Mouse (Mus musculus) kidney, postnatal 10 days (tissue): ENCODE data around the gene Hdac9.
"Not testable (repeated sequence)": the region's sequence is repeated elsewhere in the genome, so short reads cannot be mapped to it uniquely, and the experiment has no call there.

Experiments used
- DNase-seq: peaks from one replicate; pipeline ENCODE4 v3.0.0; 2021; ENCODE audit warnings: mixed read lengths

Hdac9 gene

DNA sequence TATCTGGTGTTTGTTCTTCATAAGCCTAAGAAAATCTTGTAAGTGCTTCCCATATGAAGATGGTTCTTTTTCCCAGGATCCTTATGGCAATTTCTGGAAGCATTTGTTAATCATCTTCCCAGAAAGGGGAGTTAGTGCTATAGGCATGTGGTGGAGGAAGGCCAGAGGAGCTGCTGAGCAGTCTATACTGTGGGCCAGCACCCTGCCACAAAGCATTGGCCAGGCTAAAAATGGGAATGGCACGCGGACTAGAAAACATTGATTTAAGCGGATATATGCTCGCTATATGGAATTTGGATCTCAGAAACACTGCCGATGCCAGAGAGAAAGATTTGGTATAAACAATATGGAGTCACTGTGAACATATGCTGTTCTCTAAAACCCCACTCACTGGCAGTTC, 435.2 kb downstream of the Hdac9 start:
- DNase-seq = no peak

- no peak for DNase-seq
These were observed 443.8 kb downstream of the Hdac9 start for GRCm38 (mm10) chr12:34472949-34473651.

- peak; percentile 6 for DNase-seq
These were observed 444.4 kb downstream of the Hdac9 start for GRCm38 (mm10) chr12:34472542-34472941.

GRCm38 (mm10) chr12:34461728-34462127, 455.2 kb downstream of the Hdac9 start:
- DNase-seq = no peak

GRCm38 (mm10) chr12:34452643-34453042, 464.3 kb downstream of the Hdac9 start:
- DNase-seq = no peak

DNA sequence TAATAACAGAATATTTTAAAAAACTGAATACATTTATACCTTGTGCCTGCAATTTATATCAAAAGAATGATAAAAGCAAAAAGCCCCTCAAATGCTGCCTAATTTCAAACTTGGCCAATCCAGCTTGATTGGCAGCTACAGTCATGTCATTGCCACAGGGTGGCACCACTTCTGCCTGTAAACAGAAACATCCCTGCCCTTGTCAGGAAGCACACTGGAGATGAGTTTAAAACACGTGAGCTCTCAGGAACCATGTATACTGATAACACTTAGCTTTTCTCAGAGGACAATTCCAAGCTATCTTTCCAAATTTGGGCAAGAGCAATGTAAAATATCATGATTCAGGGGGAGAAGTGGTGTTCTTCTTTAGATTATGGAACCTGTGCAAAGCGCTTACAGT, 465.7 kb downstream of the Hdac9 start:
- peak; percentile 18 for DNase-seq

DNA sequence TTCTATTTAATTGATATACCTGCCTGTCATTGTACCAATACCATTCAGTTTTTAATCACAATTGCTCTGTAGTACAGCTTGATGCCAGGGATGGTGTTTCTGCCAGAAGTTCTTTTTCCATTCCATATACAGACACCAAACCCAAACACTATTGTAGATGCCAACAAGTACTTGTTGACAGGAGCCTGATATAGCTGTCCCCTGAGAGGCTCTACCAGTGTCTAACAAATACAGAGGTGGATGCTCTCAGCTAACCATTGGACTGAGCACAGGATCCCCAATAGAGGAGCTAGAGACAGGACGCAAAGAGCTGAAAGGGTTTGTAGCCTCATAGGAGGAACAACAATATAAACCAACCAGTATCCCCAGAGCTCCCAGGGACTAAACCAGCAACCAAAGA, 472.2 kb downstream of the Hdac9 start:
- not testable (repeated sequence) for DNase-seq

DNA sequence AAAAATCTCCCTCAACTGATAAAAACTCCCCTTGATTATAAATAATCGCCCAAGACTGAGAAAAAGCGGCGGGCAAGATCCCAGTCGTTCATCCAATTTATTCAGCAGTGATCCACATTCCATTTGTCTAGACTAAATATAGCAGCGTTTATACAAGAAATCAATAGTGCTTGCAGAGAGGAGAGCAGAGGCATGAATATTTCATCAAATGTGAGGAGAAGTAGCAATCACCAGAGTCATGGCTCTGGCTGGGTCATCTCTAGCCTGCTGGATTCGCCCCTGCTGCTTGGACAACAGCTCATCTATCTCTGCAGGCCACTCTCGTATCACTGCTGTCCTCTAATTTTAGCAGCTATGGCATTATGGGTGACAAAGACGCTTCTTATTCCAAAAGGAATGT, 476.0 kb downstream of the Hdac9 start:
- no peak for DNase-seq

DNA sequence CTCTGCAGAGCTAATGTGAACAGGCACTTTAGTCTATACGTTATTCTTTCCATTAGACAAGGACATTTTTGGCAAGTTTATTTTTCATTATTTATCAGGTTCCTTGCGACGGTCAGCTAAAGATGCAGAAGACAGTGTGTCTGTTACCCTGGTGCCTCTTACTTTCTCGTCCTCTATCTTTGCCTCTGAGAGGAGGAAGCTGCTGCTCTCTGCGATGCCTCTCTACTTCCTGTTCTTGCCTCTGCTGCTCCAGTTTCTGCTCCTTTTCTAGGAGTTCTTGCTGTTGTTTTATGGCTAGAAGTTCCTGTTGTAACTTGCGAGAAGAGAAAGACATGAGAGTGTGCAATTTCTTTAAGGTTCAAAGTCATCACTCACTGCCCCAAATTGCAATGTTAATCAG, 484.0 kb downstream of the Hdac9 start:
- no peak for DNase-seq

DNA sequence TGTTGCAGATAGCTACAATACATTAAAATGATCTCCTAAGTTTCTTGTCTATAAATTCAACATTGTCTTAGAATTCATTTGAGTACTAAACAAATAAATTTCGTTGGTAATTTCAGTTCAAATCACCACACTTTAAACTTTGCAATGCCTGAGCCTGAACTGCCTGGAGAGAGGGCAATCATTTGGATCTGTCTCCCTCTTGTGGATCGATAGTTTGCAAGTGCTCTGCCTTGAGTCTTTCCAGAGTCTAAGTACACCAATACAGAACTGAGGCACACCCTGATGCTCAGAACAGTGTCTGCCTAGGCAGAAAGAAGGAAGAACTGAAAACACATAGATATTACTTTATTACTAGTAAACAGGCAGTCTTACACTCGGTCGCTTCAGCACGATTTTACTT, 484.4 kb downstream of the Hdac9 start:
- DNase-seq = peak; percentile 32

GRCm38 (mm10) chr12:34431832-34432231, 485.1 kb downstream of the Hdac9 start:
- DNase-seq = no peak

DNA sequence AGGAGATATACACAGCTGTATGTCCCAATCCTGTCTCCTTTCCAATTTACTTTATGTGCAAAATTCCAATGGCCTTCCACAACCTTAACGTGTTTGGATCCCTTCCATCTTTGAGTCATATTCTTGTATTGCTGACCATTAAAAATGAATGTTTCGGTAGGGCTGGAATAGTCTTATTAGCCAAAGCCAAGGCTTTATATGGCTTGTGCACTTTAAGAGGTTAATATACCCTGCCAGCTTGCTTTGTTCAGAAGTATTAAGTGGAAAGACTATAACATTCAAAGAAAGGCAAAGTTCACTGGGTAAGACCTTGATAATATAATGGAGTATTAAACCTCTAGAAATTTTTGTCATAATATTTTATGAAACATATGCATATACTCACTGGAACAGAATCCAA, 491.4 kb downstream of the Hdac9 start:
- DNase-seq = no peak

- no peak for DNase-seq
These were observed 508.8 kb downstream of the Hdac9 start for GRCm38 (mm10) chr12:34408139-34408538.

DNA sequence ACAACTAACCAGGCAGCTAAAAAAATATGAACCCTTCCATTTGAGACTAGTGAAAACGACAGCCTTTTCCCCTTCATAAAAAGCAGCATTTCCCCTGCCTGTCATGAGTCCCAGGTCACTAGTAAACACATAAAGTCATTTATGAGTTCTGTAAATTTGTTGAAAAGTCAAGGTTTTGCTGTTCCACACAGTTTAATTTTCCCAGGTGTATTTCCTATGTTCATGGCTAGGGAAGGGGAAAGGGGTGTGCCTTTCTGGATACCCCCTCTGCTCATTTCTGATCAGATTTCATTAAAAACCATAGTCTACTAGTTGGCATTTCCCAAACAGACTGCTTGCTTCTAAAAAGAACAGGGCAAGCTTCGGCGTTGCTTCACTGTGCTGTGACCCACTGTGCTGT, 509.8 kb downstream of the Hdac9 start:
- no peak for DNase-seq

- no peak for DNase-seq
These were observed 514.8 kb downstream of the Hdac9 start for GRCm38 (mm10) chr12:34402065-34402464.

DNA sequence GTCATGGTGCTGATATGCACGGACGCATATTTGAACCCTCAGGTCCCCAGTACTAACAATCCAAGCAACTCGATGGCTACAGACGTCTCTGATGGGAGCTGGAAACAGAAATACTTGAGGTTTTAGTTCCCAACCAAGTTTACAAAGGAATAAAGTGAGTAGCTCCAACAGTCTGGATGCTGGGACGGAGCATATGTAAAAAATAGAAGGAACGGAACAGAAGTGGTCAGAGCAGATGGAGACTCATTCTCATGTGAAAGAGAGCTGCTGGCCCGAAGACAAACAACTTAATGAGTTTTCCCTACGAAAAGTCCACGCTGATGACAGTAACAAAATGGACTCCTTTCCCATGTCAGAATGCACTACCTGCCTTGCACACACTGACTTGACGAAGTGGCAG, 518.3 kb downstream of the Hdac9 start:
- DNase-seq = no peak

GRCm38 (mm10) chr12:34394342-34394741, 522.6 kb downstream of the Hdac9 start:
- DNase-seq = no peak

DNA sequence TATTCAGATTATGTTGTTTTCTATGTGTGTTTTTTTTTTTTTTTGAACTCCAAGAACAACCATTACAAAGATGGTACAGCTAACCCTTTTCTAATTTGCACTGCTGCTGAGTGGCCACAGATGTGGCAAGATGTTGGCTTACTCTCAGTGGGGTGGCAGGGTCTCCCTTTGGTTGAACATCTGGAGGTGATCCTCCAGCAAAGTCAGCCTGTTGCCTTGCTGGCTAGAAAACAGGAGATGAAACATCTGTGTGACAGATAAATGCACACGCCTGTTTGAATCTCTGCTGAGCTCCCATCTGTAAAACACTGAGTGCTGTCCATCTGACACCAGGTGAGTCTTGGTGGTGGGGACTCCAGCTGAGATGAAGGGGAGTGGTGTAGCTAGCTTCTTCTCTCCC, 537.2 kb downstream of the Hdac9 start:
- no peak for DNase-seq

- DNase-seq = no peak
These were observed 538.3 kb downstream of the Hdac9 start for GRCm38 (mm10) chr12:34378637-34379036.

DNA sequence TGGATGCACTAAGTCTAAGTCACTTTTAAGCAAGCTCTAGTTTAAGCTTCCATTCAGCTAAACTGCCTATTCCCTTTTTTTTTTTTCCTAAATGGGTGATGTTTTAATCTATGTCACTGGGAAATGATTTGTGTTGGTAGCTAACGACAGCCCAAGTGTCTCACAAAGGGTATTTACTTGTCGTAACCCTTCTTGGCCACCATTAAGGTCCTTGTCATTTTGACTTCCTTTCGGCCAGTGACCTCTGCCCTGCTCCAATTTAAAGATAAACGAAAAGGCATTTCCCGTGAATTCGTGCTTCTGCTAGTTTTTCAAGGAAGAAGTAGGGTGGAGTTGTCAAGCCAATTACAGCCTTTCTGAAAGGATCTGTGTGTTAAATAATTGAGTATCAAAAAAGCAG, 565.0 kb downstream of the Hdac9 start:
- DNase-seq = peak; percentile 17

DNA sequence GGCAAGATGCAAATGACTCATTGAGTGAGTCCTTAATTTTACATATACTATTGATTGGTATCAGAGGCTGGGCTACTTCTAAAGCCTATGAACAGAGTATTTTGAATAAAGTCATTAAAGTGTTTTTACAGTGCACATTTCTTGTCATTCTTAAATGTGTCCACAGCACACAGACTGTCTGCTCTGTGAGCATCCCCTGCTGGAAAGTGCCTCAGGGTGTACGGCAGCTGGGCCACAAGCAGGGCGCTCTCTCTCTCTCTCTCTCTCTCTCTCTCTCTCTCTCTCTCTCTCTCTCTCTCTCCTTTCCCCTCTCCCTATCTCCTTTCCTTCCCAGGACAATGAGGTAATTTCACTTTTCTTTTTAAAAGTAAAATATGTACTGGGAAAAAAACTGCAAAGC, 569.4 kb downstream of the Hdac9 start:
- no peak for DNase-seq

DNA sequence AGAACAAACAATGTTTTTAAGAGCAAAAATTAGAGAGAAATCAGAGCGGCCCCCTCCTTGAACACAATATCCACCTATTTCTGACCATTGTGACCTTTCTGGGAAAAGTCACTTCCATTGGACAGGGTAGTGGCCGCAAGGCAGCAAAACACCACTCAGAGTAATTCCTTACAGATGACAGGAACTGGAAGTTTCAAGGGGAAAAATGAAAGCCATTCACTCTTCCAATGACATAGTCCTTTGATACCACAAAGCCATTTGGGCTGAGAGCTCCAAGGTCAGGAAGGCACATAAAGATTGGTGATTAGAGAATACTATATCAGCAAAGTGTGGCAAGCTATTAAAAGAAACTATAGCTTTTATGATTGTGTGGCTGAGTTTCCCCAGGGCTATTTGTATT, 574.1 kb downstream of the Hdac9 start:
- no peak for DNase-seq

DNA sequence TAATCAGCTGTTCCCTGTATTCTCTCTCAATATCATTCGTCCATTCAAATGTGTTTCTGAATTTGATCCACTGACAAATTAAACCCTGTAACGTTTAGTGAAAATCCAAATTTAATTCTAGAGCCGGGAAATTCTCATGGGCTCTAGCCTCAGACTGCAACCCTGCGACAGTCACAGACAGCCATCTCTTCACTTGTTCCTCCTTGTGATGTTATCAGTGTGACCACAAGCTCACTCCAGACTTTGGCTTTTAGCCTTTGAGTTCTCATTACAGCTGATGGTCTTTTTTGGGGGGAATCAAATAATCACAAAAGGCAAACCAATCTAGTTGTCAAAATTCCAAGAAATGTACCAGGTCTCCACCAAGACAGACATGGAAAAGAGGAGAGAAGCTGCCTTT, 578.0 kb downstream of the Hdac9 start:
- DNase-seq = no peak

DNA sequence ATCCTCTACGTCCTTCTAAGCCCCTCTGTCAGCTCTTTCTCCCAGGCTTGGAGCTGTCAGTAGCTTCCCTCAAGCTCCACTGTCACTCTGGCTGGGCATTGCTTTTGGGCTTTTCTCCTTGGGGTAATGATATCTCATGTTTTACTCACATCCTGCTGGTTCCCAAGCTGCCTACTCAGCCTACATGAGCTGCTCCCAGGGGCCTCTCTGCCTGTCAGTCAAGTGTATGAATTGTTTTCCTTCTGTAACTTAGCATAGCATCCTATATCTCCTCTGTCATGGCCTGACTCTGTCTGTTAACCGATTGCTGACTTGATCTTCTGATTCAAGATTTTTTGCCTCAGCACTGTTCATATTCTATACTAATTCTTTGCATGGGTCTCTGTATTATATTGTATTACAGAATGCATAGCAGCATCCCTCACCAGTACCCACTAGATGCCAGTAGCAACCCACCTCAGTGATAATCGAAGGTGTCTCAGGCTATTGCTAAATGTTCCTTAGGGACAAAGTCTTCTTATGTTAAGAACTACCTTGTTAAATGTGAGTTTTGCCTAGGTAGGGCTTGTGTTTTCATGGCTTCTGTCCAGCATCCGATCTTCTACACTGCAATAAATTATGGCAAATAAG, 582.3 kb downstream of the Hdac9 start:
- DNase-seq = no peak

- DNase-seq = no peak
These were observed 584.0 kb downstream of the Hdac9 start for GRCm38 (mm10) chr12:34332884-34333283.
